Mouse (Mus musculus) right cerebral cortex, postnatal 36 days (tissue): ENCODE measurements around the gene Suv39h1.
"Not testable (repeated sequence)": the region's sequence is repeated elsewhere in the genome, so short reads cannot be mapped to it uniquely, and the experiment has no call there.

ENCODE experiments used
- DNase-seq, 2 experiments: peaks; one replicate each; pipeline ENCODE4 v3.0.0; 2022; ENCODE audit warnings: low spot score in 2 of 2, mixed read lengths in 1 of 2

Suv39h1 gene

DNA sequence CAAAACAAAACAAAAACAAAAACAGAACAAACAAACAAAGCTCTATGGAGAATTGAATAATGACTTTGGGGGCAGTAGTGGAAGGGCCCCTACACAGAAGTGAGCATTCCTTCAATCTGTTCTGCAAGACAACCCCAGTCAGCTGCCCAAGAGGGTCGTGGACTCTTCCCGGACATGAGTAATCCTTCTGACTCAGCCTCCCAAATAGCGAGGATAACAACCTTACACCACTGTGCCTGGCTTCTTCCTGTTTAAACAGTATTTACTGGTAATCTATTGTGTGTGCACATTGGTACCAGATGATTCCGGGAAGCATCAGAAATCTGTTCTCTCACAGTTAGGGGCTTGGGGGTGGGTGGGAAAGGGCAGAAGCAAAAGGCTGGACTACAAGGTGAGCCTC is 47.7 kb downstream of the Suv39h1 start:
- DNase-seq, result no peak

- DNase-seq, result no peak
These were observed 49.8 kb downstream of the Suv39h1 start for GRCm38 (mm10) chrX:8024795-8025194.

GRCm38 (mm10) chrX:8020111-8020778 is 54.3 kb downstream of the Suv39h1 start:
- no peak for DNase-seq

DNA sequence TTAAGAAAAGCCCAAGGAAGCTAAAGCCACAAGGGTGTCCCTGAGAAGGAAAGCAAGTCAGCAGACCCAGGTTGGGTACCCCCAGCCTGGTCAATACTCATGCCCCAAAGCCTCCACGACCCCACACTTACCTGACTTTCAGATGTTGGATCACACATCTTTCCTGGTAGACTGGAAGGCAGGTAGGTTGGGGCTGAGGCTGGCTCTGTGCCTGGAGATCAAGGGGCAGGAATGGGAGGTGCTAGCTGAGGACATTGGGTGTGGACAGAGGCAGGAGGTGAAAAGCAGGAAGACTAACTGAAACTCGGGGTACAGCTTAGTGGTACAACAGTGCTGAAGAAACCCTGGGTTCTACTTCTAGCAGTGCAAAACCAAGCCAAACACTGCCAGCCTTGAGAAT is 56.3 kb downstream of the Suv39h1 start, which contains the start of gene Glod5:
Glod5 (minus strand) TSS at position 207 of the 400 bp plus-strand sequence.
- DNase-seq, result no peak

DNA sequence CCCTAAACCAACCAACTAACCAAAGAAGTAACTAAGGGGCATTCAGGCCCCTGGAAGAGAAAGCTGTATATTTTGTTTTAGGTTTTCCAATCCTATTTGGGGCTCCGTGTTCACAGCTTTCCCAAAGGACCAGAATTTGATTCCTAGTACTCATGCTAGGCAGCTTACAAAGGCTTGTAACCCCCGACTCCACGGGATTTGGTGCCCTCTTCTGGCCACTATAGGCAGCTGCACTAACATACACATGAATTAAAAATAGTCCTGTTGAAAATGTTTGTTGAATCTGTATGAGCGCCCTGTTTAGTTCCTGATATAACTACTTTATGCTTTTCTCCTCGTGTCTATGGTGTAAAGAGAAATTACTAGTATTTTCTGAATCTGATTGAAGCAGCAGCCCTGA is 57.4 kb downstream of the Suv39h1 start:
- no peak for DNase-seq

DNA sequence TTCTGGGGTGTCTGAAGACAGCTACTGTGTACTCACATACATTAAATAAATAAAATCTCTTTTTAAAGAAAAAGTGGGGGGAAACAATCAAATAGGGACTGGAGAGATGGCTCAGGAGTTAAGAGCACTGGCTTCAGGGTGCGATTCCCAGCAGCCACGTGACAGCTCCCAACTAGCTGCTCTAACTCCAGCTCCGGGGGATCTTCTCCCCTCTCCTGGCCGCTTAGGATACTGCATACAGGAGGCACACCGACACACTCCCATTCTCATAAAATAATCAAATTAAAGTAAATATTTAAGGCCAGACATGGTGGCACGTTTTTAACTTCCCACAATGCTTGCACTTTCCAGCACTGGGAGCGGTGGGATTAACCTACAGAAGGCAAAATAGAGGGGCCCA is 58.9 kb downstream of the Suv39h1 start:
- DNase-seq, result not testable (repeated sequence)

GRCm38 (mm10) chrX:8013569-8014314 is 60.8 kb downstream of the Suv39h1 start:
- DNase-seq, result no peak

GRCm38 (mm10) chrX:8013157-8013556 is 61.4 kb downstream of the Suv39h1 start:
- no peak for DNase-seq
